Mouse (Mus musculus) liver, postnatal 0 days (tissue): Measurements from ENCODE around the gene Prrc2c. TPM values are rescaled to one million over a fixed set of nuclear protein-coding genes. Genes with fewer than 3 reads are reported as not detected.
"Not testable (repeated sequence)": the region's sequence is repeated elsewhere in the genome, so short reads cannot be mapped to it uniquely, and the experiment has no call there.

Experiments
- ATAC-seq: fragments of 200-750 bp; cut with Nextera tagmentation; 2 replicates; pipeline ENCODE4 v1.8.0; 2017; ENCODE audit warnings: mild to moderate bottlenecking, moderate library complexity
- DNase-seq: peaks from one replicate; pipeline ENCODE4 v3.0.0-alpha.2; 2016
- H3K27ac ChIP-seq: fragments of 300-500 bp; sonication (generic); 2 replicates; pipeline ENCODE4 v1.5.1; 2014; ENCODE audit warnings: antibody characterized with exemption, moderate library complexity, mild to moderate bottlenecking, low read depth
- H3K27me3 ChIP-seq: fragments of 300-500 bp; sonication (generic); 2 replicates; pipeline ENCODE4 v1.6.1; 2014; ENCODE audit warnings: low read length, control low read depth, mixed read lengths; ENCODE audit not compliant: insufficient read depth
- H3K36me3 ChIP-seq: fragments of 300-500 bp; sonication (generic); replicated peaks from 2 replicates; pipeline ENCODE4 v1.6.1; 2014; ENCODE audit warnings: mild to moderate bottlenecking, control low read depth, low read length, moderate library complexity, mixed read lengths; ENCODE audit not compliant: insufficient read depth
- H3K4me1 ChIP-seq: fragments of 300-500 bp; sonication (generic); 2 replicates; pipeline ENCODE4 v1.6.1; 2014; ENCODE audit warnings: antibody characterized with exemption, mild to moderate bottlenecking, control low read depth; ENCODE audit not compliant: insufficient read depth
- H3K4me2 ChIP-seq: fragments of 300-500 bp; sonication (generic); 2 replicates; pipeline ENCODE4 v1.6.1; 2014; ENCODE audit warnings: low read depth, mild to moderate bottlenecking, low read length, moderate library complexity, mixed read lengths
- H3K4me3 ChIP-seq: fragments of 300-500 bp; sonication (generic); 2 replicates; pipeline ENCODE4 v1.5.1; 2014; ENCODE audit warnings: low read depth, low read length
- H3K9ac ChIP-seq: fragments of 300-500 bp; sonication (generic); replicated peaks from 2 replicates; pipeline ENCODE4 v1.6.1; 2014; ENCODE audit warnings: mild to moderate bottlenecking, moderate library complexity
- H3K9me3 ChIP-seq: fragments of 300-500 bp; sonication (generic); 2 replicates; pipeline ENCODE4 v1.6.1; 2016; ENCODE audit warnings: mild to moderate bottlenecking, control low read depth, low read length, mixed read lengths
- CTCF ChIP-seq: sonication (generic); IDR thresholded peaks from 2 replicates; pipeline ENCODE4 v1.5.1; 2016; ENCODE audit warnings: antibody characterized with exemption, low read depth
- EP300 ChIP-seq: IDR thresholded peaks from 2 replicates; pipeline ENCODE4 v1.6.1; 2016; ENCODE audit warnings: antibody characterized with exemption, low read depth, mild to moderate bottlenecking
- WGBS: fragments of 180-500 bp; shearing (Covaris S2); extraction: QIAGEN DNeasy Blood & Tissue Kit; methylation state at CpG from one replicate; pipeline ENCODE4 v1.1.7; 2014; ENCODE audit not compliant: insufficient replicate concordance; 5-methylcytosine and 5-hydroxymethylcytosine counted together
- polyA plus RNA-seq: library from polyadenylated mRNA; unstranded; fragments of >200 nt; fragmentation: Nextera tagmentation; extraction: Ambion mirVana; gene quantifications from 2 replicates; pipeline ENCODE4 v1.2.1, GENCODE M21; 2015

Gene Prrc2c
- polyA plus RNA-seq, 1 experiment from 2014 or later, result 37.3 TPM

DNA sequence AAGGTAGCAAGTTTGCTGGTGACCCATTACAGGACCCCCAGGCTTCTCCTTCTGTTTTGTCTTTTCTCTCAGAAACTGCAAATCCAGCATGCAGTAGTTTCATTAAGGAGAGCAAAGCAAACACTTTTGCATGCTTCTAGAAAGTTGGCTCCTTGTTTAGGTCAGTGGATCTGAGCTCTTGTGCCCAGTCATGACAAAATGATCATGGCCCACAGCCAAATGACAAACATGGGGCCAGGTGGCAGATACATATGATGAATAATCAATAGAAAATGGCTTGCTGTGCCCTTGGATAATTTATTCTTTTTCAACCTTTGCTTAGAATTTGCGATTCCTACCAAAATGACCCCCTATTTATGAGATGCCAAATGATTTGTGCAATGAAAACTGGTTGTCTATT lies 100.5 kb downstream of the Prrc2c start:
- WGBS, result 79% methylated on average over 1 of the region's 1 CpGs
- H3K36me3 ChIP-seq, result no peaks in the 10 kb centered on the region
- DNase-seq, result peak; percentile 38
- no peaks in the 10 kb centered on the region for H3K27me3 ChIP-seq
- H3K27ac ChIP-seq, result no peak overlapping the region
- H3K4me2 ChIP-seq, result no peak overlapping the region
- H3K4me3 ChIP-seq, result no peak overlapping the region
- no peaks in the 10 kb centered on the region for H3K4me1 ChIP-seq
- H3K9me3 ChIP-seq, result no peaks in the 10 kb centered on the region
- no peak for ATAC-seq
- TF ChIP-seq EP300 (no peak), CTCF (no peak)
- no peak overlapping the region for H3K9ac ChIP-seq

DNA sequence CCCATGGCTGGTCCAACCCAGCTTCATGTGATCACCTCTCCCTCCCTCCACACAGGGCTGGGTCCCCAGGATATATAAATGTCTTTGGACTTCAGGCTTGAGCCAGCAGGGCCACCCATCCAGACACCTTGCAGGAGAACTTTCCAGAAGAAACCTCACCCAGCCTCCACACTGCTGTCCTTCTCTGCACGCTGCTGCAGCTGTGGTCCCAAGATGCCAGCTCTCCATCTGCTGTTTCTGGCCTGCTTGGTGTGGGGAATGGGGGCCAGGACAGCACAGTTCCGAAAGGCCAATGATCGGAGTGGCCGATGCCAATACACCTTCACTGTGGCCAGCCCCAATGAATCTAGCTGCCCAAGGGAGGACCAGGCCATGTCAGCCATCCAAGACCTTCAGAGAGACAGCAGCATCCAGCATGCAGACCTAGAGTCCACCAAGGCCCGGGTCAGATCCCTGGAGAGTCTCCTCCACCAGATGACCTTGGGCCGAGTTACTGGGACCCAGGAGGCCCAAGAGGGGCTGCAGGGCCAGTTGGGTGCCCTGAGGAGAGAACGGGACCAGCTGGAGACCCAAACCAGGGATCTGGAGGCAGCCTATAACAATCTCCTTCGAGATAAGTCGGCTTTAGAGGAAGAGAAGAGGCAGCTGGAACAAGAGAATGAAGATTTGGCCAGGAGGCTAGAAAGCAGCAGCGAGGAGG lies 101.2 kb downstream of the Prrc2c start, which contains the start of gene Myoc:
Gene Myoc (plus strand): TSS at position 105 of the 700 bp plus-strand sequence.
- no peaks in the 10 kb centered on the region for H3K36me3 ChIP-seq
- H3K4me1 ChIP-seq, result no peaks in the 10 kb centered on the region
- H3K9ac ChIP-seq, result no peak within 1 kb of the TSS
- H3K27me3 ChIP-seq, result no peaks in the 10 kb centered on the region
- H3K27ac ChIP-seq, result no peak within 1 kb of the TSS
- no peak within 1 kb of the TSS for H3K4me2 ChIP-seq
- 70% methylated on average over 10 of the region's 10 CpGs for WGBS
- H3K4me3 ChIP-seq, result no peak within 1 kb of the TSS
- no peaks in the 10 kb centered on the region for H3K9me3 ChIP-seq
- DNase-seq (no peak), ATAC-seq (no peak)
- TF ChIP-seq CTCF (no peak), EP300 (no peak)

DNA sequence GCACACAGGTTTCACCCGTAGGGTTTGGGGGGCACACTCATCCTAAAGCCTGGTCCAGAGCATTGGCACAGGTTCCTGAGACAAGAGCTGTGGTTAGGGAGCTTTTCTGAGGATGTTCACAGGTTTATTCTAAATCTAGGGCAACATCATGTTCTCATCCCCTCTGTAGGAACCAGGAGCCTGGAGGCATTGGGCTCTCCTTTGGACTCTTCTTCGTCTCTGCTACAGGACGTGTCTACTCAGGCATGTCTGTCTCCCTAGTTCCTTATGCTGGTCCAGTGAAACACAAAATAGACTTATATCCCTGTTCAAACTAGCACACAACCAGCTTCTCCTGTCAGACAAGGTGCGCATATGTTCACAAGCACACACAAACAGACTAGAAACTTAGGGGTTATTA lies 101.8 kb downstream of the Prrc2c start:
- Histone ChIP-seq H3K9me3 (no peaks in the 10 kb centered on the region), H3K36me3 (no peaks in the 10 kb centered on the region), H3K27me3 (no peaks in the 10 kb centered on the region), H3K9ac (no peak overlapping the region), H3K4me3 (no peak overlapping the region), H3K4me2 (no peak overlapping the region), H3K4me1 (no peaks in the 10 kb centered on the region), H3K27ac (no peak overlapping the region)
- whole genome bisulfite sequencing, result 76% methylated on average over 4 of the region's 4 CpGs
- DNase-seq (no peak), ATAC-seq (no peak)
- TF ChIP-seq EP300 (no peak), CTCF (no peak)

DNA sequence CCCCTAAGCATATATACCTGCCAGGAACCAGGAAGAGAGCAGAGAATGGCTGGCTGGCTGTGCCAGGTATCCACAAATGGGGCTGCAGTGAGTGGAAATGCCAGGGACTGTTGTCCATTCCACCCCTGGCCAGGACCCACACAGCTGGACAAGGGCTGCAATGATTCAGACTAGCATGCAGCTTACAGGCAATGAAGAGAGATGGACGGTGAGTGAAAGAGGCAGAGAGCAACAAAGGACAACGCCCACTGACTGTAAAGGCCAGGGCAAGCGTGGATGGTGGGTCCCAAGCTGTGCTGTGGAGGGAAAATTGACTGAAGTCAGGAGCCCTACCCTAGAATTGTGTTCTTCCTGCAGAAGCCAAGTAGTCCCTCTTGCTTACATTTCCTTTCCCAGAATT lies 103.8 kb downstream of the Prrc2c start:
- ATAC-seq (no peak), DNase-seq (no peak)
- TF ChIP-seq EP300 (no peak), CTCF (no peak)
- no peaks in the 10 kb centered on the region for H3K4me1 ChIP-seq
- no peaks in the 10 kb centered on the region for H3K36me3 ChIP-seq
- no peak overlapping the region for H3K27ac ChIP-seq
- no peaks in the 10 kb centered on the region for H3K27me3 ChIP-seq
- no peak overlapping the region for H3K9ac ChIP-seq
- no peak overlapping the region for H3K4me2 ChIP-seq
- H3K4me3 ChIP-seq, result no peak overlapping the region
- 64% methylated on average over 3 of the region's 3 CpGs for WGBS
- H3K9me3 ChIP-seq, result no peaks in the 10 kb centered on the region; the same call in 1 of the 2 replicates

DNA sequence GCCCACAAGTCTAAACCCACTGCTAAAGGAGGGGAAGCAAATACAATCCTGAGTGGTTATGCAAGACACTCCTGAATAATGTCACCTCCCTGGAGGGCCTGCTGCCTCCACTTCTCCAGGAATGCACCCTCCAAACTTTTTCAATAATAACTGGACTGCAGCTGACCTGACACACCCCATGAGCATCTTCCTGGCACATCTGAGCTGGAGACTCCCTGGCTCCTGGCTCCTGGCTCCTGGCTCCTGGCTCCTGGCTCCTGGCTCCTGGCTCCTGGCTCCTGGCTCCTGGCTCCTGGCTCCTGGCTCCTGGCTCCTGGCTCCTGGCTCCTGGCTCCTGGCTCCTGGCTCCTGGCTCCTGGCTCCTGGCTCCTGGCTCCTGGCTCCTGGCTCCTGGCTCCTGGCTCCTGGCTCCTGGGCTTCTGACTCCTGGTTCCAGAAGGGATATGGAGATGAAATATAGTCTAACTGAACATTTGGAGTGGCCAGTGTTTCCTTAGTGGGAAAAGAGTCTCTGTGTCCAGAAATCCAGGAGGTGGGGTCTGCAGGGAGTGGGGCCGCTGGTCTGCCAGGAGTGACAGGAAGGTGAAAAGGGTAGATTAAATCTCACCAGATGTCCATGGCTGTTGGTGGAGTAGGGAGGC lies 104.9 kb downstream of the Prrc2c start:
- WGBS, result 55% methylated on average over 1 of the region's 1 CpGs
- H3K4me1 ChIP-seq, H3K36me3 ChIP-seq, H3K9ac ChIP-seq, H3K27me3 ChIP-seq, ATAC-seq, H3K9me3 ChIP-seq, DNase-seq, H3K4me2 ChIP-seq, H3K4me3 ChIP-seq, H3K27ac ChIP-seq: not testable (repeated sequence)

DNA sequence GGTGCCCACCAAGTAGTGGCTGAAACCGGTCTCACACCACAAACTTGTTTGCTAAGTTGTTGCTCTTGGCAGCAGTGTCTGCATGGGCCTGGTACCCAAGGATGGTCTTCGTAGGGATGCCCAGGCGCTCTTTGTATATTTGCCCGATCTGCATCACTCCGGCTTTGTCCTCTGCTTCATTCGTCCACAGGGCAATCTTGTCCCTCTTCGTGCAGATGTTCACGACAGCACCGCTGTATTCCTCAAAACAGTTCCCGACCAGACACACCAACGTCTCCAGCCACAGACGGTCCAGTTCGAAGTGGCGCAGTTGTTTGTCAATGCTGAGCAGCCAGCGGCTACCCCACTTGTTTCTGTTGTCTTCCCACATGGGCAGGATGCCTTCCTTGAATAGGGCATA lies 112.0 kb downstream of the Prrc2c start:
- DNase-seq, H3K9me3 ChIP-seq, H3K4me1 ChIP-seq, H3K4me2 ChIP-seq, H3K9ac ChIP-seq, H3K27me3 ChIP-seq, H3K36me3 ChIP-seq, H3K27ac ChIP-seq, H3K4me3 ChIP-seq, ATAC-seq: not testable (repeated sequence)
- 88% methylated on average over 15 of the region's 15 CpGs for WGBS

DNA sequence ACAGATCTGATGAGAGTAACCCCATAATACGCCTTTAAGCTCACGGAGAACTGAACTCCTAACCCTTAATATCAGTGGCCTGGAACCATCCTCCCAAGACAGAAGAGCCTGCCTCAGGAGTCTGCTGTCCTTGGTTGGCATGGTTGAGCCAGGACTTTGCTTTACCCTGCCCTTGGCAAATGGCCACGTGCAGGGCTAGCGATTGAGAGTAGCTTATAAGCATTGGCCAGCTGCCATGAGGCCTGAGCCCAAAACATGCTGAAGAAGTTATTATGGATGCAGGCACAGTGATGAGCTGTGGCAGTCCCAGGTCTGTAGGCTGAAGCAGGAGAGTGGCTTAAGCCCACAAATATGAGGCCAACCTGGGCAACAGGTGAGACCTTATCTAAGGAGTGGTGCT lies 112.5 kb downstream of the Prrc2c start:
- not testable (repeated sequence) for H3K36me3 ChIP-seq, H3K4me2 ChIP-seq, H3K27me3 ChIP-seq, H3K27ac ChIP-seq, DNase-seq, H3K4me3 ChIP-seq, ATAC-seq, H3K4me1 ChIP-seq, H3K9me3 ChIP-seq, H3K9ac ChIP-seq
- WGBS, result 83% methylated on average over 4 of the region's 4 CpGs
